Mouse (Mus musculus): ENCODE data around the gene Cnksr2. TPM values are rescaled to one million over a fixed set of nuclear protein-coding genes. Genes with fewer than 3 reads are reported as not detected.
A peak's percentile ranks its signal among the peaks of the same experiment; 100 is the strongest.

Cnksr2 gene
- polyA plus RNA-seq, 1 experiment from 2014 or later, result 6.5 TPM

DNA sequence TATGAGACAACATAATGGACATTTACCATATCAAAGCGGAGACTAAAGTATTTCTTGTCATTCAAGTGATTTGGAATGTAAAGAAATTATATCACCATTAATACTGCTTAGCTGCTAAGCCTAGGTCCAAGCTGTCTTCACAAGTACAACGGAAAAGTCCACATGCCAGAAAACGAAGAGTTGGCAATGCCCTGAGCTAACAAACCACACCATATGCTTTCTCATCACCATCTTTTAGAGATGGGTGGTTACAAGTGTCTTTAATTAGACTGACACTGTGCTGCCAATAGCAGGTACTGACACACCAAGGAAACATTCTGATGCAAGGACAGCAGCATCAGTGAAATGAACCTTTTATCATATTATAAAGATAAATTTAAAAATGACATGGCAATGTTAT lies 123.0 kb downstream of the Cnksr2 start:
- H3K36me3 ChIP-seq (replicated peaks; ENCODE audit: control insufficient read depth, insufficient read depth, low read depth, low read length), result no peaks in the 10 kb centered on the region
- H3K4me1 ChIP-seq (ENCODE audit: control insufficient read depth, insufficient read depth, low read length), result no peaks in the 10 kb centered on the region
- H3K4me3 ChIP-seq (ENCODE audit: low read depth, low read length), result no peak overlapping the region
- ATAC-seq (replicated peaks; ENCODE audit: insufficient number of reproducible peaks, low FRiP score, low TSS enrichment, low read depth) (no peak), DNase-seq (ENCODE audit: low spot score) (no peak)
- H3K9me3 ChIP-seq (replicated peaks; ENCODE audit: control insufficient read depth, low read length), result no peaks in the 10 kb centered on the region
- WGBS, result 85% methylated on average over 3 of the region's 3 CpGs
- no peak overlapping the region for H3K9ac ChIP-seq (replicated peaks; ENCODE audit: low read length)
- no peaks in the 10 kb centered on the region for H3K27me3 ChIP-seq (ENCODE audit: control insufficient read depth, insufficient read depth, low read length)
- H3K4me2 ChIP-seq (ENCODE audit: low read depth, low read length), result no peak overlapping the region
- no peak overlapping the region for H3K27ac ChIP-seq (replicated peaks; ENCODE audit: low read depth, low read length)

DNA sequence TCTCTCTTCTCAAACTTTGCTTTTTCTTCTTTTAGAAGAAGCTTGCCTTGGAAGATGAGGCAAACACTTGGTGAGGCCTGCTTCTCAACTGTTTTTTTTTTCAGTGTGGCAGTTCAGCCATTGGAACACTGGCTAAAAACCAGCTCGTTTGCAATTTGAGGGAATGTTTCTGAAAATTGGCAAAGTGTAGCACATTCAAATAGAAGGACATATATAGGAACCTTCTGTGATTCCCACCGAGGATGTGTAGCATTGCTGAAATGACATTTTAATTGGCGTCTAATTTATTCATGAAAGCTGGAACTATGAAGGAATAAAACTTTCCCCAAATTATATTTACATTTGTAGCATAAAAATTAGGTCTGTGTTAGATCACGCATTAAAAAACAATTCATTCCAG lies 213.1 kb downstream of the Cnksr2 start:
- Histone ChIP-seq H3K27me3 (ENCODE audit: control insufficient read depth, insufficient read depth, low read length) (no peaks in the 10 kb centered on the region), H3K4me1 (ENCODE audit: control insufficient read depth, insufficient read depth, low read length) (no peaks in the 10 kb centered on the region), H3K4me3 (ENCODE audit: low read depth, low read length) (no peak overlapping the region), H3K9me3 (replicated peaks; ENCODE audit: control insufficient read depth, low read length) (no peaks in the 10 kb centered on the region), H3K4me2 (ENCODE audit: low read depth, low read length) (no peak overlapping the region), H3K36me3 (replicated peaks; ENCODE audit: control insufficient read depth, insufficient read depth, low read depth, low read length) (no peaks in the 10 kb centered on the region), H3K27ac (replicated peaks; ENCODE audit: low read depth, low read length) (no peak overlapping the region), H3K9ac (replicated peaks; ENCODE audit: low read length) (no peak overlapping the region)
- ATAC-seq (replicated peaks; ENCODE audit: insufficient number of reproducible peaks, low FRiP score, low TSS enrichment, low read depth) (no peak), DNase-seq (ENCODE audit: low spot score) (no peak)
- 78% methylated on average over 4 of the region's 4 CpGs for WGBS

DNA sequence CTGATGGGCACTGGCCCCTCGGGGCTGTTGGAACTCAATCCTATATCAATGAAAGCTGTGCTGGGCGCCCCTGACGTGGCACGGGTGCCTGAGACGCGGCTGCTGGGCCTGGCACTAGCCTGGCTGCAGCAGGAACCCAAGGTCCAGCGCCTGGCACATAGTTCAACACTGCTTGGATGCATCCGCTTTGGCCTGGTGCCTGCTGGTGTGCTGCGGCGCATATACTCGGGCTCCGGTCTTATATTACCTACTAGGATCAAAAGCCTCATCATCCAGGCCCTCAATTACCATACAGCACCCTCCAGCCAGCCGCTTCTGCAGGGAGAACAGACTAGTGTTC lies 224.2 kb downstream of the Cnksr2 start:
- no peak for ATAC-seq (replicated peaks; ENCODE audit: insufficient number of reproducible peaks, low FRiP score, low TSS enrichment, low read depth)

DNA sequence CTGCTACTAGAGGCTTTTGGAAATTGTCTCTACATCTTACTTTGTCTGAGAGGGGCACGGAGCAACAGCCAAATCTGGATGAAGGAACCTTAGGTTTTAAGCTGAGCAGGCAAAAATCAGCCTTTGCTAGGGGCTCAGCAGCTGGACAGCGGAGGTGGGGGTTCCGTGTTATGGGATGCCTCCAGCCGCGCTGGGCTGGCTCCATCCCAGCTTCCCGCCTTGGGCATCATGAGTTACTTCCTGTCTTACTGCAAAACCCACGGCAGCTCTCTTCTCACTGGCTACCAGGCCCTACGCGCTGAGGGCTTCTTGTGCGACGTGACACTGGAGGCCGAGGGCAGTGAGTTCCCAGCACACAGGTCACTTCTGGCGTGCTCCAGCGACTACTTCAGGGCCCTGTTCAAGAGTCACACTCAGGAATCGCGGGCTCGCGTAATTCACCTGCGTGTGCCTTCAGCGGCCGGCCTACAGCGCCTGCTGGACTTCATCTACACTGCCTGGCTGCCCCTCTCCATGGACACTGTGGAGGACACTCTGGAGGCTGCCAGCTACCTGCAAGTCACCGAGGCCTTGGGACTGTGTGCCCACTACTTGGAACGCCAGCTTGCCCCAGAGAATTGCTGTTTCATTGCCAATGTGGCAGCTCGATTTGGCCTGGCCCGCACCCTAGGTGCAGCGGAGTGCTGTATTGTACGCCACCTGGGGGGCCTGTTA lies 224.7 kb downstream of the Cnksr2 start, which contains the start of gene Klhl34:
TSS of gene Klhl34 (plus strand) at position 229 of the 714 bp plus-strand sequence.
- ATAC-seq (replicated peaks; ENCODE audit: insufficient number of reproducible peaks, low FRiP score, low TSS enrichment, low read depth) (0 out of 2 replicates have a peak, but pooled peaks have one; percentile 61), DNase-seq (ENCODE audit: low spot score) (peak; percentile 44)
- H3K9me3 ChIP-seq (replicated peaks; ENCODE audit: control insufficient read depth, low read length), result no peaks in the 10 kb centered on the region
- no peak within 1 kb of the TSS for H3K27ac ChIP-seq (replicated peaks; ENCODE audit: low read depth, low read length)
- peak within 1 kb of the TSS; percentile 33 for H3K4me2 ChIP-seq (ENCODE audit: low read depth, low read length)
- H3K4me1 ChIP-seq (ENCODE audit: control insufficient read depth, insufficient read depth, low read length), result no peaks in the 10 kb centered on the region
- no peaks in the 10 kb centered on the region for H3K27me3 ChIP-seq (ENCODE audit: control insufficient read depth, insufficient read depth, low read length)
- H3K9ac ChIP-seq (replicated peaks; ENCODE audit: low read length), result no peak within 1 kb of the TSS; the same call in 1 of the 2 replicates
- 30% methylated on average over 28 of the region's 28 CpGs for WGBS
- H3K36me3 ChIP-seq (replicated peaks; ENCODE audit: control insufficient read depth, insufficient read depth, low read depth, low read length), result no peaks in the 10 kb centered on the region
- H3K4me3 ChIP-seq (ENCODE audit: low read depth, low read length), result peak within 1 kb of the TSS; percentile 5; the same call in 1 of the 2 replicates

More for the DNA sequence above, 224.2 kb downstream of the Cnksr2 start:
- Histone ChIP-seq H3K27ac (replicated peaks; ENCODE audit: low read depth, low read length) (no peak overlapping the region), H3K9me3 (replicated peaks; ENCODE audit: control insufficient read depth, low read length) (no peaks in the 10 kb centered on the region), H3K27me3 (ENCODE audit: control insufficient read depth, insufficient read depth, low read length) (no peaks in the 10 kb centered on the region), H3K4me2 (ENCODE audit: low read depth, low read length) (no peak overlapping the region), H3K4me3 (ENCODE audit: low read depth, low read length) (no peak overlapping the region), H3K9ac (replicated peaks; ENCODE audit: low read length) (no peak overlapping the region), H3K4me1 (ENCODE audit: control insufficient read depth, insufficient read depth, low read length) (no peaks in the 10 kb centered on the region), H3K36me3 (replicated peaks; ENCODE audit: control insufficient read depth, insufficient read depth, low read depth, low read length) (no peaks in the 10 kb centered on the region)
- 87% methylated on average over 13 of the region's 13 CpGs for WGBS
- DNase-seq (ENCODE audit: low spot score), result no peak

DNA sequence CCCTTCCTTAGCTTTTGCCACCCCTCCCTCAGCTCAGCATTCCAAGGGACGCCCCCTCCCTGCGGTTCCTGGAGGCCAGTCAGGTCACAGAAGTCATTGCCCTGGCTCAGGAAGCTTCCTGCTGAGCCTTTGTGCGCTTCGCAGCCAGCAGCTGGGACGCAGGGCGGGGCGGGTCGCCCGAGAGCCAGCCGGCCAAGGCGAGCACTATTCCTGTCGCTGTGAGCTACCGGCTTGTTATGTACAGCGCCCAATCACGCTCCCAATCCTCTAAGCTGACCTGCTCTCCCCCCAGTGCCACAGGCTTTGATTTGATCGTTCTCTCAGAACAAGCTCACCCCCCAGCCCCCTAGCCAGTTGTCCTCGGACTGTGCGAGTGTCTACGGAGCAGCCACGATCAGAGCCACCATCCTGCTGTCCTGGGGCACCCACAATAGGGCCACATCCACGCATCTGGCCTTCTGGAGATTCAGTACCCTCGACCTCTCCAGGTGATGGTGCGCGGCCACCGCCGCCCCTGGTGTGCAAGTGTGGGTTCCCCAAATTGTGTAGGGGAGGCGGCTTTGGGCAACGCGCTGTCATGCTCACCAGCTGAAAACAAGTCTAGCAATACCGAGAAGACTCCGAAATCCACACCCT lies 225.4 kb downstream of the Cnksr2 start:
- Histone ChIP-seq H3K9ac (replicated peaks; ENCODE audit: low read length) (no peak overlapping the region; the same call in 1 of the 2 replicates), H3K4me2 (ENCODE audit: low read depth, low read length) (peak overlapping the region; percentile 33), H3K36me3 (replicated peaks; ENCODE audit: control insufficient read depth, insufficient read depth, low read depth, low read length) (no peaks in the 10 kb centered on the region), H3K27me3 (ENCODE audit: control insufficient read depth, insufficient read depth, low read length) (no peaks in the 10 kb centered on the region), H3K4me3 (ENCODE audit: low read depth, low read length) (peak overlapping the region; percentile 5; the same call in 1 of the 2 replicates), H3K27ac (replicated peaks; ENCODE audit: low read depth, low read length) (no peak overlapping the region), H3K4me1 (ENCODE audit: control insufficient read depth, insufficient read depth, low read length) (no peaks in the 10 kb centered on the region), H3K9me3 (replicated peaks; ENCODE audit: control insufficient read depth, low read length) (no peaks in the 10 kb centered on the region)
- WGBS, result 14% methylated on average over 31 of the region's 31 CpGs
- DNase-seq (ENCODE audit: low spot score) (peak; percentile 47), ATAC-seq (replicated peaks; ENCODE audit: insufficient number of reproducible peaks, low FRiP score, low TSS enrichment, low read depth) (peak; percentile 85; the same call in 1 of the 2 replicates)

DNA sequence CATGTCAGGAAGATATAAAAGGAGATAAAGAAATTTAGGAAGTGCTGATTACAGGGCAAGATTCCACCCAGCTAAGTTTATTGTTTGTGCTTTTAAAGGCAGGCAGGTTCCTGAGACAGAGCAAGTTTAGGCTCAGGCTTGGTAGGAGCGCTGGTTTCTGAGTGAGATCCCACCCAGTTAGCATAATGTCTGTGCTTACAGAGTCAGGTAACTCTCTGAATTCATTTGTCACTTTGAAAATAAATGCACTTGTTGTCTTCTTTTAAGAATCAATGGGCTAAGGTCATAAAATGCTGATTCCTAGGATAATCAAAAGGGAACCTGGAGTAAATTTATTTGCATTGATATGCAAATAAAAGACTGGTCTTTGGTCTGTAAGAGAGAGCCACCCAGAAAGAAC lies 233.4 kb downstream of the Cnksr2 start:
- H3K36me3 ChIP-seq (replicated peaks; ENCODE audit: control insufficient read depth, insufficient read depth, low read depth, low read length), result no peaks in the 10 kb centered on the region
- H3K4me3 ChIP-seq (ENCODE audit: low read depth, low read length), result no peak overlapping the region
- H3K9me3 ChIP-seq (replicated peaks; ENCODE audit: control insufficient read depth, low read length), result no peaks in the 10 kb centered on the region
- WGBS, result 60% methylated on average over 1 of the region's 1 CpGs
- H3K4me2 ChIP-seq (ENCODE audit: low read depth, low read length), result no peak overlapping the region
- no peaks in the 10 kb centered on the region for H3K4me1 ChIP-seq (ENCODE audit: control insufficient read depth, insufficient read depth, low read length)
- no peaks in the 10 kb centered on the region for H3K27me3 ChIP-seq (ENCODE audit: control insufficient read depth, insufficient read depth, low read length)
- no peak overlapping the region for H3K27ac ChIP-seq (replicated peaks; ENCODE audit: low read depth, low read length)
- no peak for DNase-seq (ENCODE audit: low spot score)
- no peak overlapping the region for H3K9ac ChIP-seq (replicated peaks; ENCODE audit: low read length)
- ATAC-seq (replicated peaks; ENCODE audit: insufficient number of reproducible peaks, low FRiP score, low TSS enrichment, low read depth), result no peak

DNA sequence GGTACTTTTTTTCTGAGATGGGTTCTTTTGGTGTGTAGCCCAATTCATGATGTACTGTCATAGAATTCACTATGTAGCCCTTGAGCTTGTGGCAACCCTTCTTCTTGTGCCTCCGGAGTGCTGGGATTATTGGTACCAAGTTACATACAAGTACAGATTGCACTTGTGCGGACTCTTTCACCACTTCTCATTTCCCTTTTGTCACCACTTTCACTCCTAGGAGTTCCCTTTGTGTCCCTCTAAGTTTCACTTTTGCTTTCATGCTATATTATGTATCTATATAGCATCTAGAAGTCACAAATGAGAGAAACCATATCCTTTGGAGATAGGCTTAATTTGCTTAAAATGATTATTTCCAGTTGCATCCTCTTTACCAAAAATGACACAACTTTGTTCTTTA lies 241.4 kb downstream of the Cnksr2 start:
- DNase-seq (ENCODE audit: low spot score) (no peak), ATAC-seq (replicated peaks; ENCODE audit: insufficient number of reproducible peaks, low FRiP score, low TSS enrichment, low read depth) (no peak)
- 92% methylated on average over 2 of the region's 2 CpGs for WGBS
- no peak overlapping the region for H3K27ac ChIP-seq (replicated peaks; ENCODE audit: low read depth, low read length)
- no peaks in the 10 kb centered on the region for H3K36me3 ChIP-seq (replicated peaks; ENCODE audit: control insufficient read depth, insufficient read depth, low read depth, low read length)
- no peak overlapping the region for H3K9ac ChIP-seq (replicated peaks; ENCODE audit: low read length)
- H3K4me1 ChIP-seq (ENCODE audit: control insufficient read depth, insufficient read depth, low read length), result no peaks in the 10 kb centered on the region
- no peaks in the 10 kb centered on the region for H3K9me3 ChIP-seq (replicated peaks; ENCODE audit: control insufficient read depth, low read length)
- H3K4me3 ChIP-seq (ENCODE audit: low read depth, low read length), result no peak overlapping the region
- no peaks in the 10 kb centered on the region for H3K27me3 ChIP-seq (ENCODE audit: control insufficient read depth, insufficient read depth, low read length)
- H3K4me2 ChIP-seq (ENCODE audit: low read depth, low read length), result no peak overlapping the region
